Mouse (Mus musculus): ENCODE measurements around the gene Magohb. TPM values are rescaled to one million over a fixed set of nuclear protein-coding genes. Genes with fewer than 3 reads are reported as not detected.

Magohb gene
- polyA plus RNA-seq, 1 experiment, result 4.0 TPM

DNA sequence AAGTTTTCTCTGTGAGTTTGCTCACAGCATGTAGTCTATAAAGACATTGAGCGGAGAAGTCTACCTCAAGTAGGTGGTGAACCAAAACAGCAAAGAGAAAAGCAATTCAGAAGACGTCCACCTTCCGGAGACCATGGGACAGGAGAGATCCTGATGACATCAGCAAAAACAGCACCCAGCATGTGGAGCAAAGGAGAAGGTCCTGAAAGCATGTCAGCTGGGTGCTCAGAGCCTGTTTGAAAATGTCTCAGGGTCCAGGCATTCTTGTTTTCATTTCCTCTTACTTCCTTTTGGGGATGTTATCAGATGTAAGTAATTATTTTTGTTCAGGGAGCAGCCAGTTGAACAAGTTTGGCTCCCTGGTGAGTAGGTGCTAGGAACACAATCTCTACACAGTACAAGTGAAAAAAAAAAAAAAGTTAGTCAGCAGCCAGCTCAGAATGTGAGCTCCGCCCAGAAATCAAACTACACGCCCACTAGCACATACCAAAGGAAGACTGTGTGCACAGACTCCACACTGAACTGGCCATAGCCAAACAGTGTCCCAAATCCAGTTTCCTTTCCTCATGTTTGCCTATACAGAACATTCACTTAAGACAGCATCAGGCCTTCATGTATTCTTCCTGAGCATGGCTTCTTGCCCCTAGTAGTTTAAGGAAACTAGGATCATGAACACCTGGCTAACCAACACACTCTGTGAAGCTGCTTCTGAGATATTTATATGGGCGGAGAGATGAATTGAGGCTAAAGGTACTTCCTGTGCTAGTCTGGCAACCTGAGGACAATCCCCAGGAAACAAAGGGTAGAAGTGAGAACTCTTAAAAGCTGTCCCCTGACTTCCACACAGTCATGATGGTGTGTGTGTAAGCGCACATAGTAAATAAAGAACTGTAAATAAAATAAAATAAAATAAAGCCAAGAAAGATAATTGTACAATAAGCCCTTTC, 23.4 kb upstream of the Magohb start:
- H3K27ac ChIP-seq (ENCODE audit: control insufficient read depth, insufficient read depth, low read depth, low read length), result no peak overlapping the region
- no peak for TF ChIP-seq CTCF (IDR thresholded peaks at IDR 0.05; ENCODE audit: control insufficient read depth, insufficient read depth, insufficient replicate concordance, low read depth, low read length)
- TF ChIP-seq POLR2A (IDR thresholded peaks at IDR 0.05; ENCODE audit: control insufficient read depth, low read depth, low read length), result no peak
- no peaks in the 10 kb centered on the region for H3K27me3 ChIP-seq (ENCODE audit: control insufficient read depth, insufficient read depth, low read length)
- no peaks in the 10 kb centered on the region for H3K36me3 ChIP-seq (ENCODE audit: control insufficient read depth, insufficient read depth, low read length)
- no peak overlapping the region for H3K4me3 ChIP-seq (ENCODE audit: control insufficient read depth, low read depth, low read length)
- no peaks in the 10 kb centered on the region for H3K4me1 ChIP-seq (ENCODE audit: control insufficient read depth, insufficient read depth, low read length)

DNA sequence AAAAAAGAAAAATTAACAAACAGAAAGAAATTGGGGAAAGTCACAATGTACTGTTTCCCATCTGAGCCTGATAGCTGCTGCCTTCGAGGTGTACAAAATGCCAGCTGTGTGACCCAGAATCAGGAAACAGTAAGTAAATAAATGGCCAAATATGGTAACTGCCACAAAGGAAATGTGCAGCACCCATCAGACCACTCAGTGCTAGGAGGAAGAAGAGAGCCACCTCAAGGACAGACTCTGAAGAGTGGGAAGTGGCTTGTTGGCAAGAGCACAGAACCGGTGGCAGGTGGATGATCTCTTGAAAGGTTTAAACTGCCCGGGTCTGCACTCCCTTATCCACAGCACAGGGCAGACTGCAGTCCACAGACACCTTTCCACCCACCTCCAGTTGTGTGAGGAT, 15.0 kb upstream of the Magohb start:
- H3K36me3 ChIP-seq (ENCODE audit: control insufficient read depth, insufficient read depth, low read length), result no peaks in the 10 kb centered on the region
- H3K27ac ChIP-seq (ENCODE audit: control insufficient read depth, insufficient read depth, low read depth, low read length), result no peak overlapping the region
- H3K27me3 ChIP-seq (ENCODE audit: control insufficient read depth, insufficient read depth, low read length), result no peaks in the 10 kb centered on the region
- TF ChIP-seq POLR2A (IDR thresholded peaks at IDR 0.05; ENCODE audit: control insufficient read depth, low read depth, low read length) (no peak), CTCF (IDR thresholded peaks at IDR 0.05; ENCODE audit: control insufficient read depth, insufficient read depth, insufficient replicate concordance, low read depth, low read length) (no peak)
- H3K4me3 ChIP-seq (ENCODE audit: control insufficient read depth, low read depth, low read length), result no peak overlapping the region
- H3K4me1 ChIP-seq (ENCODE audit: control insufficient read depth, insufficient read depth, low read length), result no peaks in the 10 kb centered on the region

DNA sequence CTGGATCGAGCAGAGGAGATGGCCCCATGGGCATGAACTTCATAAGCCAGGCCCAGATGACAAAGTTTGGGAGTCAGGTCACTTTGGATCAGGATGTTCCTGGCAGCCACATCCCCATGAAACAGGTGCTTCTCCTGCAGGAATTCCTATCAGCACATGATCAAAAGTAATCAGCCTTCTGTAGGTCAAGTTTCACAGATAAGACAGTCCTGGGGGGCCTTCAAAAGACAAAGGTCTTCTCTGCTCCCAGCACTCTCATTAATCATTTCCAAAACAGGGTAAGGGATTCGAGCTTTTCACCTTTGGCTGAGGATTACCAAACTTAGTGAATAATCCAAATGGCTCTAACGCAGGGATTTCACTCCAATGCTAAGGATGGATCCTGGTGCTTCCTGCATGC, 11.7 kb upstream of the Magohb start:
- Histone ChIP-seq H3K27me3 (ENCODE audit: control insufficient read depth, insufficient read depth, low read length) (no peaks in the 10 kb centered on the region), H3K36me3 (ENCODE audit: control insufficient read depth, insufficient read depth, low read length) (no peaks in the 10 kb centered on the region)

DNA sequence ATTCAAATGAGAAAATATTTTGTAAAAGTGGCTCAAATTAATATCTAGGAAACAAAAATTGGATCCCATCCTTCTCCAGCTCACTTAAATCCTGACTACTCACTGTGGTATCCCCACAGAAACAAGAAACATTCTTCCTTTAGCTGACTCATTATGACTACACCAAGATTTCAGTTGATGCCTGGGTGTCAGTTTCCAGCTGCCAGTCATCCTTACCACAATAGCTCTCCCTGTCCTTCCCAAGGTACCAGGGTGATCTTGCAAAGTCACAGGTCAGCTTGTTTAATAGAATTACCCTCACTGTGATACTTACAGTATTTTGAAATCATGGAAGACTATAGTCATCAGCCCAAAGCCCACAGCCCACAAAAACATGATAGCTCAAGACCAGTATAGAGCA, 5.5 kb upstream of the Magohb start:
- TF ChIP-seq POLR2A (IDR thresholded peaks at IDR 0.05; ENCODE audit: control insufficient read depth, low read depth, low read length) (no peak), CTCF (IDR thresholded peaks at IDR 0.05; ENCODE audit: control insufficient read depth, insufficient read depth, insufficient replicate concordance, low read depth, low read length) (no peak)

More for the DNA sequence above, 11.7 kb upstream of the Magohb start:
- H3K27ac ChIP-seq (ENCODE audit: control insufficient read depth, insufficient read depth, low read depth, low read length), result no peak overlapping the region
- no peak overlapping the region for H3K4me3 ChIP-seq (ENCODE audit: control insufficient read depth, low read depth, low read length)
- TF ChIP-seq POLR2A (IDR thresholded peaks at IDR 0.05; ENCODE audit: control insufficient read depth, low read depth, low read length) (no peak), CTCF (IDR thresholded peaks at IDR 0.05; ENCODE audit: control insufficient read depth, insufficient read depth, insufficient replicate concordance, low read depth, low read length) (no peak)
- no peaks in the 10 kb centered on the region for H3K4me1 ChIP-seq (ENCODE audit: control insufficient read depth, insufficient read depth, low read length)

DNA sequence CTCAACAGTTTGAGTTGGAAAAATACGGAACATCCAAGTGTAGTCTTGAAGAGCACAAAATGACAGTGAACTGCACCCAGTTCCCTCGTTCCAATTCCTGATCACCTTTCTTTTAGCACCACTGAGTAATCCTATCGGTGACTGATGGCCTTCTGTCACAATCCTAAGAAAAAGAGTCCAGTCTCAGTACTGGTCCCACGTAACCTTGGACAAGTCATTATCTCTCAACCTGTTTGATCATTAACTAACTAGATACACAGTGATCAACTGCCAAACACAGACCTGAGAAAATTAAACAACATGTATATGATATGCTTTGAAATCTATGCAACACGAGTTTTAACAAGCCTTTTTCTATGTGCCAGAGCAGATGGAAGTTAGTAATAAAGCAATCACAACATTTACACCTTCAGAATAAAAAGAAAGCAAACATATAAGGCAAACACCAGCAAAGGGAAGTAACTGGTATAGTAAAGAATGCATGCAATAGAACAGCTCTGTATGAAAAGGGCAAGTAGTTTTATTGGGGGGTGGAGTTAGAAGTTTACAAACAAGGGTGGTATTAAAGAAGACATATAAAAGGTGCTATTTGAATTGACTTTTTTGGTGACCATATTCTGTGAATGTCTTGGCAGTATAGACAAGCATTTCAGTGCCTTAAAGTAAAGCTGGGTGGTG, 1.5 kb upstream of the Magohb start:
- Histone ChIP-seq H3K27ac (ENCODE audit: control insufficient read depth, insufficient read depth, low read depth, low read length) (no peak overlapping the region), H3K27me3 (ENCODE audit: control insufficient read depth, insufficient read depth, low read length) (no peaks in the 10 kb centered on the region), H3K36me3 (ENCODE audit: control insufficient read depth, insufficient read depth, low read length) (no peaks in the 10 kb centered on the region), H3K4me3 (ENCODE audit: control insufficient read depth, low read depth, low read length) (no peak overlapping the region), H3K4me1 (ENCODE audit: control insufficient read depth, insufficient read depth, low read length) (peaks cover 4% of the 10 kb centered on the region; the same call in 1 of the 2 replicates)
- no peak for TF ChIP-seq POLR2A (IDR thresholded peaks at IDR 0.05; ENCODE audit: control insufficient read depth, low read depth, low read length)
- no peak for TF ChIP-seq CTCF (IDR thresholded peaks at IDR 0.05; ENCODE audit: control insufficient read depth, insufficient read depth, insufficient replicate concordance, low read depth, low read length)

More for the DNA sequence above, 5.5 kb upstream of the Magohb start:
- no peak overlapping the region for H3K27ac ChIP-seq (ENCODE audit: control insufficient read depth, insufficient read depth, low read depth, low read length)
- H3K4me3 ChIP-seq (ENCODE audit: control insufficient read depth, low read depth, low read length), result no peak overlapping the region
- no peaks in the 10 kb centered on the region for H3K27me3 ChIP-seq (ENCODE audit: control insufficient read depth, insufficient read depth, low read length)
- H3K4me1 ChIP-seq (ENCODE audit: control insufficient read depth, insufficient read depth, low read length), result no peaks in the 10 kb centered on the region
- H3K36me3 ChIP-seq (ENCODE audit: control insufficient read depth, insufficient read depth, low read length), result no peaks in the 10 kb centered on the region

DNA sequence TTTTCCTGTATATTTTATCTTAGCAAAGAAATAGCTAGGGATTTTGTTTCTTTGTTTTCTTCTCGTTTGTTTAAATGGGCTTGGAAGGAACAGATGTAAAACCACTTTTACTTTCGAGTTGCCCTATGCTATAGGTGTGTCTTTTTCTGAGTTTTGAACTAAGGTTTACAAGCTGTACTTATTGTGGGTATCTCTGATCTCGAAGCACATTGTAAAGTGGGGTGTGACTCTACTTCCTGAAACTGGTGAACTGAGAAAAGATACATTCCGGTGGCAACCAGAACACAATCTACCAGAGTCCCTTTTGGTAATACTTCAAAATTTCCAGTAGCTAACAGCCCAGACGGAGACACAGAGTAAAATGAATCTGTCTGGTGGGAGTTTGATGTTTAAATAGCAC, 872 bp upstream of the Magohb start:
- Histone ChIP-seq H3K27ac (ENCODE audit: control insufficient read depth, insufficient read depth, low read depth, low read length) (no peak overlapping the region), H3K27me3 (ENCODE audit: control insufficient read depth, insufficient read depth, low read length) (no peaks in the 10 kb centered on the region), H3K4me1 (ENCODE audit: control insufficient read depth, insufficient read depth, low read length) (peaks cover 4% of the 10 kb centered on the region; the same call in 1 of the 2 replicates), H3K36me3 (ENCODE audit: control insufficient read depth, insufficient read depth, low read length) (no peaks in the 10 kb centered on the region), H3K4me3 (ENCODE audit: control insufficient read depth, low read depth, low read length) (no peak overlapping the region)
- TF ChIP-seq CTCF (IDR thresholded peaks at IDR 0.05; ENCODE audit: control insufficient read depth, insufficient read depth, insufficient replicate concordance, low read depth, low read length) (no peak), POLR2A (IDR thresholded peaks at IDR 0.05; ENCODE audit: control insufficient read depth, low read depth, low read length) (no peak)
